Mouse (Mus musculus): ENCODE measurements around the gene Gm17490.

DNA sequence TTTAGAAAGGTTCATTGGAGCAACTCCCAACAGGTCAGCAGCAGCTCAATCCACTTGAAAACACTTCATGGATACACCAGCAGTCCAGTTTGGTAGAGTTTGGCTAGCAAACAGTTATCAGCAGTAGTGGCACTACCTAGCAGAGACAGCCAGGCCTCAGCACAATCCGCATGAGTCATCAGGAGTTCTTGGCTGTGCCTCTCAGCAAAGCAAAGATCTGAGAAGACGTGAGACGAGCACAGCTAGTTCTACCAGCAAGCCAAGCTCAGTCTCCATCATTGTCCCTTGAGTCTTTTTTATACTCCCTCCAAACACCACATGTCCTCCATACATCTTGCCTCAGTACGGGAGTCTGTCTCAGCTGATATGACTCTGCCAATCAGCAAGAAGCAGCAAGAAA lies 46.7 kb downstream of the Gm17490 start:
- TF ChIP-seq POLR2A (IDR thresholded peaks at IDR 0.05; ENCODE audit: insufficient read depth, low read length) (no peak), CTCF (IDR thresholded peaks at IDR 0.05; ENCODE audit: low read depth, low read length) (no peak)
